Mouse (Mus musculus) embryonic facial prominence, embryonic 14.5 days (tissue): Measurements from ENCODE around the gene Pappa. TPM values are rescaled to one million over a fixed set of nuclear protein-coding genes. Genes with fewer than 3 reads are reported as not detected.

Experiments used
- ATAC-seq: fragments of 200-750 bp; cut with Nextera tagmentation; 2 replicates; pipeline ENCODE4 v1.8.0; 2017; ENCODE audit warnings: low read depth, moderate number of reproducible peaks, moderate TSS enrichment
- DNase-seq: peaks from one replicate; pipeline ENCODE4 v3.0.0-alpha.2; 2015; ENCODE audit warnings: low spot score
- H3K27ac ChIP-seq: fragments of 300-500 bp; sonication (generic); replicated peaks from 2 replicates; pipeline ENCODE4 v1.5.1; 2014; ENCODE audit warnings: low read depth, mild to moderate bottlenecking, low read length, moderate library complexity
- H3K27me3 ChIP-seq: fragments of 300-500 bp; sonication (generic); replicated peaks from 2 replicates; pipeline ENCODE4 v1.6.1; 2014; ENCODE audit warnings: low read length; ENCODE audit not compliant: control insufficient read depth, insufficient read depth
- H3K36me3 ChIP-seq: fragments of 300-500 bp; sonication (generic); 2 replicates; pipeline ENCODE4 v1.6.1; 2014; ENCODE audit warnings: low read length, mixed read lengths; ENCODE audit not compliant: control insufficient read depth, insufficient read depth
- H3K4me1 ChIP-seq: fragments of 300-500 bp; sonication (generic); 2 replicates; pipeline ENCODE4 v1.6.1; 2014; ENCODE audit warnings: antibody characterized with exemption, low read length; ENCODE audit not compliant: control insufficient read depth, insufficient read depth
- H3K4me2 ChIP-seq: fragments of 300-500 bp; sonication (generic); 2 replicates; pipeline ENCODE4 v1.6.1; 2014; ENCODE audit warnings: low read depth, mild to moderate bottlenecking, low read length, moderate library complexity, mixed read lengths
- H3K4me3 ChIP-seq: fragments of 300-500 bp; sonication (generic); 2 replicates; pipeline ENCODE4 v1.5.1; 2014; ENCODE audit warnings: low read depth, mild to moderate bottlenecking, low read length
- H3K9ac ChIP-seq: fragments of 300-500 bp; sonication (generic); 2 replicates; pipeline ENCODE4 v1.6.1; 2014; ENCODE audit warnings: low read depth, mild to moderate bottlenecking, low read length, moderate library complexity, mixed read lengths
- H3K9me3 ChIP-seq: fragments of 300-500 bp; sonication (generic); 2 replicates; pipeline ENCODE4 v1.6.1; 2016; ENCODE audit warnings: low read length; ENCODE audit not compliant: control insufficient read depth
- WGBS: fragments of 180-500 bp; shearing (Covaris S2); extraction: QIAGEN DNeasy Blood & Tissue Kit; methylation state at CpG from one replicate; pipeline ENCODE4 v1.1.7; 2014; 5-methylcytosine and 5-hydroxymethylcytosine counted together
- polyA plus RNA-seq: library from polyadenylated mRNA; unstranded; fragments of >200 nt; fragmentation: Nextera tagmentation; extraction: Ambion mirVana; gene quantifications from 2 replicates; pipeline ENCODE4 v1.2.1, GENCODE M21; 2014

The Pappa gene
- polyA plus RNA-seq, 1 experiment from 2014 or later: 1.8 TPM

DNA sequence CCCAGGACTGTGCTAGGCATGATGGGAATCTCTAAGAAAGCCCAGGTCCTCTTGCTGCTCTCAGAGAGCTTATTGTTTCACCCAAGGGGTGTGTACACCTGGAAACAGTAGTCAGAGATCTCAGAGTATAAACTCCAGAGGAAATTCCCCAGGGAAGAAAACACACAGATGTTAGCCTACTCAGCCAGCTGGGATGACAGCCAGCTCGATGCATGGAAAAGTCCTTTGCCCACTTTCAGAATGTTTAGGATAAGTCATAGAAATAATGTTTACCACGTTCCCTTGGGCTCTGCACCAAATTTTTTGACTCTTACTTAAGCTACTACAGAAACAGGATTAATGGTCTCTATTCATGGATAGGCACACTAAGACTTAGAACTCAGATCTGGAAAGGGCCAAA, 143.1 kb downstream of the Pappa start:
- Histone ChIP-seq H3K27me3 (no peaks in the 10 kb centered on the region), H3K27ac (no peak overlapping the region), H3K4me2 (no peak overlapping the region), H3K4me3 (no peak overlapping the region), H3K4me1 (no peaks in the 10 kb centered on the region), H3K9ac (no peak overlapping the region), H3K9me3 (no peaks in the 10 kb centered on the region), H3K36me3 (no peaks in the 10 kb centered on the region)
- no peak for DNase-seq
- 48% methylated on average over 2 of the region's 2 CpGs for WGBS
- peak; percentile 53; the same call in 1 of the 2 replicates for ATAC-seq

DNA sequence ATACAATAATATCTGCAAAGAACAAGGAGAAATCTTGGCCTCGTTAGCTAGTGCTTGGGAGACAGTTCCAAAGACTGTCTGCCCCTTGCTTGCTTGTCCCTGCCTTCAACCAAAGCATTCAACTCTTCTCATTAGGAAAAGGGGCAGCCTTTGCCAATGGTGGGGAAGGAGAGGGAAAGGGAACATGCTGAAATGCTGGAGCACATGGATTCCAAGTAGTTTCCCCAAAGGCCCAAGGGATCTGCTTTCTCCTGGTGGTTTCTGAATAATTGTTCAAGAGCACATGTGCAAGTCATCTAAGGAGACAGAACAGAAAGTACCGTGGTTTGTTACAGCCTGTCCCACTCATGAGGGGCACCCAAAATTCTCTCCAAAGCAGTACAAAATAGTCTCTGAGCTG, 146.0 kb downstream of the Pappa start:
- 59% methylated on average over 2 of the region's 2 CpGs for WGBS
- H3K27me3 ChIP-seq: no peaks in the 10 kb centered on the region
- H3K4me2 ChIP-seq: no peak overlapping the region
- H3K9me3 ChIP-seq: no peaks in the 10 kb centered on the region
- H3K27ac ChIP-seq: no peak overlapping the region
- H3K4me1 ChIP-seq: peaks cover 8% of the 10 kb centered on the region; the same call in 1 of the 2 replicates
- ATAC-seq (no peak), DNase-seq (no peak)
- H3K4me3 ChIP-seq: no peak overlapping the region
- H3K9ac ChIP-seq: no peak overlapping the region
- no peaks in the 10 kb centered on the region for H3K36me3 ChIP-seq

DNA sequence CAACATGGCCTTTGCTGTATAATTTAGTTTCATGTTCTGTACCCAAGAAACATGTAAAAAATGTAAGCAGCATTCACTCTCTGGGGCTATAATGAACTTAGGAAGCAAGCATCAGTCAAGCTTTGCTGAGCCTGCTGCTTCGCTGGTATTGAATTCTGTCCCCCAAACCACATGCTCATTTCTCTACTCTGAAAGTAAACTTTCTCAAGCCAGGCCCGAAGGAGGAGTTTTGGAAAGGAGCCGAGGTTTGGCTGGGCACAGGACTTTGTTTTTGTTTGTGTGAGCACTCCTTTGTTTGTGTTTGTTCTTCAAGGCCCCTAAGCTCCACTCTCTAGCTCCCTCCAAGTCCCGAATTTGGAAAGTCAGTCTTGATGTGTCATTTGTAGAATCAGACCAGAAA, 148.3 kb downstream of the Pappa start:
- no peak overlapping the region for H3K9ac ChIP-seq
- H3K27me3 ChIP-seq: no peaks in the 10 kb centered on the region
- DNase-seq (peak; percentile 72), ATAC-seq (no peak)
- no peaks in the 10 kb centered on the region for H3K9me3 ChIP-seq
- no peak overlapping the region; the same call in 1 of the 2 replicates for H3K27ac ChIP-seq
- peaks cover 8% of the 10 kb centered on the region; the same call in 1 of the 2 replicates for H3K4me1 ChIP-seq
- no peaks in the 10 kb centered on the region for H3K36me3 ChIP-seq
- no peak overlapping the region for H3K4me2 ChIP-seq
- no peak overlapping the region for H3K4me3 ChIP-seq
- WGBS: 34% methylated on average over 4 of the region's 4 CpGs

DNA sequence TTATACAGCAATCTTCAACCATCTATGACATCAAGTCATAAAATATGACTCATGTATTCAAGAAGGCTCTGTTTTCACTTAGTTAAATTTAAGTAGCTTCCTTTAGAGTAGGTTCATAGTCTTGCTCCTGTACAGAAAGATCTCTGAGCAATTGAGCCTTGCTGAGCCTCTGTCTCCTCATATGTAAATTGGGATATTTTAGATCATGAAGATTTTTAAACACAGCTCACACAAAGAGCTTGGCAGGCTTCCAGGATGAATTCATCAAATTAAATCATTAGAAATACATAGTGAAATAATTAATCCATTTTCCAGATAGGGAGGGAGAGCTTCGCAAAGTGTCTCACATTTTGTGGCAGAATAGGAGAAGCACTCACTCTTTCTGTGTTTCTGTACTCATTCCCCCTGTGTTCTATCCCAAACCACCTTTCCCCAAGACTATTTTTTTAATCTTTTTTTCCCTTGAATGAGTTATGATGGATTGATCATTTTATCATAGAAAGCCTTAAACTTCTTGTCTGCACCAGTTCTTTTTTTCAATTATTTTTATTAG, 149.4 kb downstream of the Pappa start:
- H3K4me3 ChIP-seq: no peak overlapping the region
- H3K9ac ChIP-seq: no peak overlapping the region
- no peak overlapping the region for H3K27ac ChIP-seq
- no peaks in the 10 kb centered on the region for H3K9me3 ChIP-seq
- no peak for DNase-seq
- H3K27me3 ChIP-seq: no peaks in the 10 kb centered on the region
- no peak overlapping the region for H3K4me2 ChIP-seq
- H3K4me1 ChIP-seq: peaks cover 8% of the 10 kb centered on the region; the same call in 1 of the 2 replicates
- WGBS: 84% methylated on average over 1 of the region's 1 CpGs
- no peak for ATAC-seq
- no peaks in the 10 kb centered on the region for H3K36me3 ChIP-seq

DNA sequence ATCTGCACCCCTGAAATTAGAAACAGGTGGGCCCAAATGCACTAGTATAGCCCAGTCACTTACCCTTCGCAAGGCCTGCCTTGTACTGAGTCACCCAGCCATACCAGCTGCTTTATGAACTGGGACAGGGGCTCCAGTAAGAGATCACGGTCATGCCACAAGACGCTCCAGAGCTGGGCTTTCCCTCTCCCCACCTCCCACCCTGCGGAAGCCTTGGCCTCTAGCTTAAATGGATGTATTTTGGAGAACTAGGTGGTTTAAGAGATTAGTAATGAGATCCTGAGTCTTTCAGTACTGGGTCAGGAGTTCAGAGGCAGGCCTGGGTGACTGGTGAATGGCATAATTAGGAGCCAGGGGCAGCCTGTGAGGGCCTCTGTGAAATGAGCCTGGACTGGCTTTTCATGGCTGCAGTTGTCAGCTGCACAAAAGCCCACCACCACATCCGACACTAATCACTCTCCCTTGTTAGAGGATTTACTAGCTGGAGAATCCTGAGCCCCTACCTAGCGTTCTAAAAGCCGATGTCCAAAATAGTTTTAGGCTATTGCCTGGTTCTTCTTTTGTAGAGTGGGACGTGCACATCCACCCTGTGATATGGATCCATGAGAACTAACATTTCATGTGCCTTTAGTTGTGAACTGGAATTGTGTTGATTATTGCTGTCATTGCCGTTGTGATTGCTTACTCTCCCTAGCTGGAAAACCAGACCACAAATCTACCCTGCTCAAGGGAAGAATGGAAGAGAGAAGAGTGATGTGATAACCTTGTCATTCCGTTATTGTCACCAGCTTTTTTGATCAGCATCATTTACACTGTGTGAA, 154.7 kb downstream of the Pappa start:
- Histone ChIP-seq H3K9ac (no peak overlapping the region), H3K4me3 (no peak overlapping the region), H3K4me1 (0 out of 2 replicates have a peak, but pooled peaks cover 2% of the 10 kb centered on the region), H3K4me2 (no peak overlapping the region), H3K27ac (no peak overlapping the region), H3K36me3 (no peaks in the 10 kb centered on the region), H3K9me3 (no peaks in the 10 kb centered on the region), H3K27me3 (no peaks in the 10 kb centered on the region)
- ATAC-seq (peak; percentile 91), DNase-seq (peak; percentile 48)
- 29% methylated on average over 10 of the region's 10 CpGs for WGBS

DNA sequence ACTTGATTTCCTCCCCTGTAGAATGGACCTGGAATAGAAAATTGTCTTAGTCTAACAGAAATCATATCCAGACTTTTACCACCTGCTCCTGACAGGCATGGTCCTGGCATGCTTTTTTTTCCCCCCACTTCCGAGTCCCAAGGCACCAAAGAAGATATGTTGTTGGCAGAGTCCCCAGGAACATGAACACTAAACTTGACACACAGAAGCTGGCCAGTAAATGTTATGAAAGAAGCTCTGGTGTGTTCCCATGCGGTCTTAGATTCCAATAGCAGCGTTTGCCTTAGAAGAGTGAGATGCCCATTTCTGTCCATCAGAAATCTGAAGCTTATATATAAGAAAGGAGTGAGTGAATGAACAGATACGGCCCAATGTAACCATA, 155.3 kb downstream of the Pappa start:
- Histone ChIP-seq H3K4me1 (0 out of 2 replicates have a peak, but pooled peaks cover 2% of the 10 kb centered on the region), H3K9ac (no peak overlapping the region), H3K9me3 (no peaks in the 10 kb centered on the region), H3K27ac (no peak overlapping the region), H3K36me3 (no peaks in the 10 kb centered on the region), H3K27me3 (no peaks in the 10 kb centered on the region), H3K4me2 (no peak overlapping the region), H3K4me3 (no peak overlapping the region)
- no peak for ATAC-seq
- DNase-seq: no peak
- WGBS: 56% methylated on average over 4 of the region's 4 CpGs

DNA sequence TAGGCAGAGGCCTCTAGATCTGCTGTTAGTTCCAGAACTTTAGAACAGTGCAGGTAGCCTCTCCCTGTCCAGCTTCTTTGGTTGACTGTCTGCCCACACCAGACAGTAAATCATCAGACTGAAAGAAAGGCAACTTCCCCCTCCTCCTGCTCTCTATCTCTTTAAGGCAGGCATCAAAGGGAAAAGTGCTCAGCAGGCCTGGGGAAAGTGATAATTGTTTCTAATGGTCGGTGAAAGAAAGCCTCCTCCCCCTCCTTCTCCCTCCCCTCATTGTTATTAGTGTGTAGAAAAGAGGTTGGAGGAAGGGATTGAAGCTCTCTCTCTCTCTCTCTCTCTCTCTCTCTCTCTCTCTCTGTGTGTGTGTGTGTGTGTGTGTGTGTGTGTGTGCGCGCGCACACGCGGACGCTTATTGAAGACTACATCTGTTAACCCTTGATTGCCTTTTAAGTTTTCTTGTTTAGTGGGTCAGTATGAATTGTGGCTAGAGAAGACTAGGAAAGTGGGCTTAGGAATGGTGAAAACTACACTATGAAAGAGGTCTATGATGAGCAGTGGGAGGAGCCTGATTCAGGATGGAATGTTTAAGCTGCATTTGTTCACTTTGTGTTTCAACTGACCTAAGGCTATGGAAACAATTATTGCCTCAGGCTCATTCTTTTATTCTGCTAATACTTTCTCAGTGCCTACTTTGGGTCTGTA, 156.2 kb downstream of the Pappa start:
- no peak overlapping the region for H3K27ac ChIP-seq
- no peaks in the 10 kb centered on the region for H3K27me3 ChIP-seq
- no peak for DNase-seq
- H3K9me3 ChIP-seq: no peaks in the 10 kb centered on the region
- H3K4me2 ChIP-seq: no peak overlapping the region
- no peaks in the 10 kb centered on the region for H3K36me3 ChIP-seq
- no peak overlapping the region for H3K4me3 ChIP-seq
- H3K4me1 ChIP-seq: 0 out of 2 replicates have a peak, but pooled peaks cover 2% of the 10 kb centered on the region
- ATAC-seq: no peak
- no peak overlapping the region for H3K9ac ChIP-seq
- 2% methylated on average over 7 of the region's 7 CpGs for WGBS

DNA sequence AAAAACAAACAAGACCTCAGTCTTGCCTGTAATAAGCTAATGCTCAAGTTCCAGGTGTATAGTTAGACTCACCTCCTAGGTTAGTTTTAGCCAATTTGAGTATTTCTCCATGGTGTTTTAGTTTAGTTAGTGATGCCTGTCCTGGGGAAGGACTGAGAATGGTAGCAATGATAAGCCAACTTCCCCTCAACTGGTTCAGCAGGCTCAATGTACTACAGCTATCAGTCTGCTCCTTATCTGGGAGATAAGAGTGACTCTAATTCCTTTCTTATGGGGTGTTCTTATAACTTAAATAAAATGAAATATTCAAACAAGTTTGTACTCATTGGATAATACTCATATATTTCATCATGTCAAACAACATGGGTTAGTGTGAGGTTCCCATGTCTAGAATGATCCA, 156.9 kb downstream of the Pappa start:
- H3K36me3 ChIP-seq: no peaks in the 10 kb centered on the region
- ATAC-seq (no peak), DNase-seq (no peak)
- no peak overlapping the region for H3K27ac ChIP-seq
- H3K27me3 ChIP-seq: no peaks in the 10 kb centered on the region
- H3K9me3 ChIP-seq: no peaks in the 10 kb centered on the region
- 0 out of 2 replicates have a peak, but pooled peaks cover 2% of the 10 kb centered on the region for H3K4me1 ChIP-seq
- H3K4me2 ChIP-seq: no peak overlapping the region
- no peak overlapping the region for H3K9ac ChIP-seq
- no peak overlapping the region for H3K4me3 ChIP-seq
